Mouse (Mus musculus): Measurements from ENCODE around the gene Man2c1. TPM values are rescaled to one million over a fixed set of nuclear protein-coding genes. Genes with fewer than 3 reads are reported as not detected.

The Man2c1 gene
- total and polyA plus RNA-seq, 3 experiments, result 50.4 to 74.7 (median 59.2) TPM

DNA sequence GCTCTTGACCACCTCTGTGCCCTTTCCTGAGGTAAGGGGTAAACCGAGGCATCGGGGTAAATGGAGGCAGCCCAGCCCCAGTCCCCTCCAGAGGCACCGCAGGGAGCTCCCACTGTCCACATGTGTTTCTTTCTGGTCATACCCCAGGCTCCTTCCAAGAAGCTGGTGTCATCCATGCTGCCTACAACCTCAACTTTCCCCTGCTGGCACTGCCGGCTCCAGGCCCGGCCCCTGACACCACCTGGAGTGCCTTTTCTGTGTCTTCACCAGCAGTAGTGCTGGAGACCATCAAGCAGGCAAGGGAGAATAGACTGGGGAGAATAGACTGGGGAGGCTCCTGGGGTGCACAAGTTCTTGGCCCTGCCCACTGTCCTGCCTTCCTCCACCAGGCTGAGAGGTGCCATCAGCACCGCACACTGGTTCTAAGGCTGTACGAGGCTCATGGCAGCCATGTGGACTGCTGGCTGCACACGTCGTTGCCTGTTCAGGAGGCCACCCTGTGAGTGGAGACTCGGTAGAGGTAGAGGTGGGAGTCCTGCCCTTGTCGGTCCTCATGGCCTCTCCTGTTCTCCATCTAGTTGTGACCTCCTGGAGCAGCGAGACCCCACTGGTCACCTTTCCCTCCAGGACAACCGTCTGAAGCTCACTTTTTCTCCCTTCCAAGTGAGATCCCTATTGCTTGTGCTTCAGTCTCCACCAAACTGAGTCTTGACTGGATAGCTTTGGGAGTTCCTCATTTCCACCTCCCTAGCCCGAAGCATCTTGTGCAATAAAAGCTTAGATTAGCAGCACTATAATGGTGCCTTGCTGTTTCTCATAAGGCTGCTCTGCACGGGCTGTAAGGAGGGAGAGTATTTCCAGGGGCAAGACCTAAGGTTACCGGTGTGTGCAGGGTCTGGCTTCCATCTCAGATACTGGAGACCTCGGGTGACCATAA lies 11.2 kb downstream of the Man2c1 start:
- Histone ChIP-seq H3K27ac (ENCODE audit: insufficient read depth, low read depth) (no peak overlapping the region), H3K9me3 (replicated peaks; ENCODE audit: low read length) (no peaks in the 10 kb centered on the region), H3K4me3 (replicated peaks in 1 of 3; ENCODE audit: low read depth in 2 of 3, low read length in 2 of 3, poor library complexity in 1 of 3) (no peak overlapping the region), H3K79me2 (replicated peaks; ENCODE audit: control insufficient read depth, extremely low read depth, insufficient read depth, poor library complexity, severe bottlenecking) (no peaks in the 10 kb centered on the region), H3K36me3 (replicated peaks in 1 of 2; ENCODE audit: control insufficient read depth in 1 of 2, insufficient read depth in 1 of 2, low read length in 1 of 2) (peaks cover 54 to 83% of the 10 kb centered on the region in 2 experiments), H3K27me3 (replicated peaks) (no peaks in the 10 kb centered on the region), H3K4me1 (ENCODE audit: control insufficient read depth in 1 of 2, insufficient read depth in 2 of 2) (no peaks in the 10 kb centered on the region), H3K9ac (ENCODE audit: insufficient read depth, low read depth) (no peak overlapping the region), H3K4me2 (ENCODE audit: insufficient read depth, low read depth, poor library complexity, severe bottlenecking) (no peak overlapping the region)
- DNase-seq (ENCODE audit: extremely low read depth), result no peak
- TF ChIP-seq MAX (IDR thresholded peaks at IDR 0.05; ENCODE audit: low read length) (no peak), TBP (conservative IDR thresholded peaks at IDR 0.05; ENCODE audit: low read depth, low read length) (no peak), GABPA (IDR thresholded peaks at IDR 0.05; ENCODE audit: insufficient replicate concordance, low read depth, low read length) (no peak), PAX5 (IDR thresholded peaks at IDR 0.05; ENCODE audit: low read length) (no peak)
- in situ Hi-C loops (cut with MboI; ENCODE audit: low pct_ligation_motif_present, low pct_unique_long_range_greater_than_20kb, low sequenced_read_pairs), result loop anchor here (5.0 kb wide), 1 partner anchor 204 kb away; the partner anchor contains the start of gene Imp3
- dilution Hi-C loops (cut with MboI; ENCODE audit: extremely low pct_ligation_motif_present, extremely low pct_unique_long_range_greater_than_20kb, low sequenced_read_pairs), result no loop called here

DNA sequence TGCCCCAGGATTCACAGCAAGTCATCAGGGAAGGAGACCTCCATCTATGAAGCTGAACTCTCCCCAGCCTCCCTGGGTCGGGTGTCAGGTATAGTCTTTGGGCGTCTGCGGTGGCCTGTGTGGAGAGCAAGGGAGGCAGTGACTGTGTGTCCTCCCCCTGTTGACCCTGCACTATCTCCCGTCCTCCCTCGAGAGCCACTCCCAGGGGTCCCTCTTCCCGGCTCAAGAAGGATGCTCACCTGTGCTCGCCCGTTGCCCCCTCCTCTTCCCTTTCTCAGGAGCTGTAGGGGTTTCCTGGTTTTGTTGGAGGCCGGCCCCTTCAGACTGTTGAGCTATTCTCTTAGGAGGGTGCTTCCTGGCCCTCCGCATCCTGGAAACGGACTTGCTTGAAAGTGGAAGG lies 12.7 kb downstream of the Man2c1 start:
- no peaks in the 10 kb centered on the region for H3K9me3 ChIP-seq (replicated peaks; ENCODE audit: low read length)
- H3K4me1 ChIP-seq (ENCODE audit: control insufficient read depth in 1 of 2, insufficient read depth in 2 of 2), result no peaks in the 10 kb centered on the region
- no peaks in the 10 kb centered on the region for H3K79me2 ChIP-seq (replicated peaks; ENCODE audit: control insufficient read depth, extremely low read depth, insufficient read depth, poor library complexity, severe bottlenecking)
- no peak overlapping the region for H3K9ac ChIP-seq (ENCODE audit: insufficient read depth, low read depth)
- H3K36me3 ChIP-seq (replicated peaks in 1 of 2; ENCODE audit: control insufficient read depth in 1 of 2, insufficient read depth in 1 of 2, low read length in 1 of 2), result peaks cover 39 to 68% of the 10 kb centered on the region in 2 experiments
- in situ Hi-C loops (cut with MboI; ENCODE audit: low pct_ligation_motif_present, low pct_unique_long_range_greater_than_20kb, low sequenced_read_pairs), result loop anchor here (5.0 kb wide), 1 partner anchor 206 kb away; the partner anchor contains the start of gene Imp3
- H3K4me2 ChIP-seq (ENCODE audit: insufficient read depth, low read depth, poor library complexity, severe bottlenecking), result no peak overlapping the region
- no peak for TF ChIP-seq RCOR1 (conservative IDR thresholded peaks at IDR 0.05; ENCODE audit: low read depth, low read length)
- no peak for TF ChIP-seq TCF12 (IDR thresholded peaks at IDR 0.05; ENCODE audit: low read depth, low read length)
- no peak for TF ChIP-seq E2F4 (IDR thresholded peaks at IDR 0.05; ENCODE audit: insufficient replicate concordance, low read depth, low read length)
- no peak for TF ChIP-seq SMC3 (IDR thresholded peaks at IDR 0.05; ENCODE audit: low read depth, low read length)
- TF ChIP-seq USF1 (IDR thresholded peaks at IDR 0.05; ENCODE audit: low read depth, low read length), result no peak
- TF ChIP-seq KAT2A (IDR thresholded peaks at IDR 0.05; ENCODE audit: insufficient replicate concordance, low read length), result no peak
- no peak for TF ChIP-seq JUN (IDR thresholded peaks at IDR 0.05; ENCODE audit: insufficient read depth, low read depth, low read length)
- no peak for TF ChIP-seq POLR2AphosphoS2 (IDR thresholded peaks at IDR 0.05; ENCODE audit: low read depth, low read length)
- TF ChIP-seq MAX (IDR thresholded peaks at IDR 0.05; ENCODE audit: low read length), result no peak
- no peak for TF ChIP-seq CTCF (conservative IDR thresholded peaks at IDR 0.05 in 1 of 2, IDR thresholded peaks at IDR 0.05 in 1 of 2; ENCODE audit: low read depth in 2 of 2, low read length in 2 of 2)
- TF ChIP-seq IRF4 (IDR thresholded peaks at IDR 0.05; ENCODE audit: low read depth, low read length), result no peak
- no peak overlapping the region for H3K4me3 ChIP-seq (replicated peaks in 1 of 3; ENCODE audit: low read depth in 2 of 3, low read length in 2 of 3, poor library complexity in 1 of 3)
- DNase-seq (ENCODE audit: extremely low read depth), result no peak
- no peaks in the 10 kb centered on the region for H3K27me3 ChIP-seq (replicated peaks)
- dilution Hi-C loops (cut with MboI; ENCODE audit: extremely low pct_ligation_motif_present, extremely low pct_unique_long_range_greater_than_20kb, low sequenced_read_pairs), result no loop called here
- no peak overlapping the region for H3K27ac ChIP-seq (ENCODE audit: insufficient read depth, low read depth)
